Mouse (Mus musculus) cerebellum, postnatal 4 days (tissue): Measurements from ENCODE around the gene Ube2u.

Source experiments
- DNase-seq, 2 experiments: peaks; one replicate each; pipeline ENCODE4 v3.0.0; 2022; ENCODE audit warnings: low spot score in 2 of 2, mixed read lengths in 1 of 2

Gene Ube2u

DNA sequence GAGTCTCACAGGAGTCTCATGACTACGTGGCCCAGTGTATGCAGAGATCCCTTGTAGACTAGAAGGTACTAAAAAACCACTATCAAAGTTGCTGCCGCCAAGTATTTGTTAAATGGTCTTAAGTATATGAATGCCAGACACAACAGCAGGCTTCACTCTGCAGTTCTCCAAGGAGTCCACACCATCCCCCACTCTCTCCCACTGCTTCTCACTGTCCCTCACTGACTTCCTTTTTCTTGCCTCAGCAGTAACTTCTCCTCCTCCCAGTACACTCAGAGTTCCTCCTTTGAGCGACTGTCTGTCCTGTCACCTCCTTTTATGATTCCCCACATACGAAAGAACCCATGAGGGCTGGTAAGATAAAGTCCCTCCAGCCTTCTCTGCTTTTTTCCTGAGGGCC is 69.3 kb downstream of the Ube2u start:
- DNase-seq: no peak

DNA sequence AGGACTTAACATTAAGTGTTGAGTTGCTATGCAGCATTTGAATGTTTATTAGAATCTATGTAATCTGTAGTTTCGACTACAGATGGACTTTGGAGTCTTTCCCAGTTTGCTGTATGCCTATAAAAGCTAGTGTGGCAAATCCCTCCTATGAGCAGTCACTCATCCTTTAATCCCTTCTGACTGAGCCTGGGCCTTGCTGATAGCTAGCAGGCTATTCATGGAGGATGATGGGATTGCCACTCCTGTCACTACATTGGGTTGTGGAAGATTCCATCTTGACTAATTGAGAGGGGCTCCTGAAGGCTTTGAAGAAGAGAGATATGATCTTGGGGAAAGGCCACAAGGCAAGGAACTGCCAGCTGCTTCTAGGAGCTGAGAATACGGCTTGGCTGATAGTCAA is 74.6 kb downstream of the Ube2u start:
- no peak for DNase-seq

DNA sequence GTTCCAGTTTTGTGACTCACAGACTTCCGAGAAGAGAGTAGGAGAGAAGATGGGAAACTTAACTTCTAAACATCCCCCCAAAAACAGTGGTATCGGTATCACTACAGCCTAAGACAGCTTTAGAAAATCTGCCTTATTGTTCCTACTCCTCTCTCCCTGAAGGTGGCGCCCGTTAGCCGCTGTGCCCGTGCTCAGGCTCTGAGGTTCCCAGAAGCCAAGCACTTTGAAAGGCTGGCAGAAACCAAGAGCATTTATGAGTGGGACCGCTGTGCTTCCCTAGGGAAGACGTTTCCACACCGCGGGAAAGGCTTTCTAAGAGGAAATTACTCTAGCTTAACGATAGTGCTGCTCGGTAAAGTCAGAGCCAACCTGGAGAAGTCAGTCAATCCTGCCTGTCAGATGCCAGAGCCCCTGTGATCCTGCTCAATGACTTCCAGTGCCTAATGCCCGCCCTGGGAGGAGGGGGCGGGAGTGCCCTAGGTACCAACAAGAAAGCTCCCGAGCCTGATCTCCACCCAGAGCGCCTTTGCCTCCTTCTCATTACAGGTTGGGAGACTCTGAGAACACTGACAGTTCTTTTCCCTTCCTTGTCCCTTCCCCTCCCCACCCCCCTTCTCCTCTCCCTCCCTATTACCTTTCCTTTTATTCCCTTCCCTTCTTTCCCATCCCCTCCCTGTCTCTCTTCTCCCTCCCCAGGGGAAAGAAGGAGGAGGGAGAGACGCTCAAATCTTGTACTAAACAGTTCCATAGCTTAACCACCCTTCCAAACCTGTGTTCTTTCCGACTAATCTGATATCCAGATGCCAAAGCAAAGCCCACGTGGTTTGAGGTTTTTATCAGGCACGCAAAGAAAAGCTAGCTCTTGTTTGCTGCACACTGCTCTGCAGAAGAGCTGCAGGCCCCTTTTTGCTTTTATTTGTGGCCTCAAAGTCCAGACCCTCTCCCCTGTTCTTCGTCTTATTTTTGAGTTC is 109.9 kb downstream of the Ube2u start:
- peak; percentile 82 to 86 for DNase-seq

DNA sequence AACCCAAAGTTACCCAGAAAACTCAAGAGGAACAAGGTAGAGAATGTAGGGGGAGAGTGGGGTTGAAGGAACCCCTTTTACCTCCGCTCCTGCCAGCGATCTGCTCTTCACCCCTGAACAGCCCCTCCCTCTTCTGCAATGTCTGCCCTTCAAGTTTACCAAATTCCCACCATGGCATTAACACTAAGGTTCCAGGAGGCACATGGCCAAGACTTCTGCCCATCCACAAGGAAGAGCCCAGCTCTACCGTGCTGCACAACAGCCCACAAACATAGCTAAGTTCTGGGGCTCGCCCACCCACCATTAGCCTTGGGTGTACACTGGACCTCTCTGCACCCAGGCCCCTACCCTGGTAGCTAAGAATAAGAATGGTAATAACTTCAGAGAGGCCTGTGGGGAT is 117.1 kb downstream of the Ube2u start:
- DNase-seq: no peak

DNA sequence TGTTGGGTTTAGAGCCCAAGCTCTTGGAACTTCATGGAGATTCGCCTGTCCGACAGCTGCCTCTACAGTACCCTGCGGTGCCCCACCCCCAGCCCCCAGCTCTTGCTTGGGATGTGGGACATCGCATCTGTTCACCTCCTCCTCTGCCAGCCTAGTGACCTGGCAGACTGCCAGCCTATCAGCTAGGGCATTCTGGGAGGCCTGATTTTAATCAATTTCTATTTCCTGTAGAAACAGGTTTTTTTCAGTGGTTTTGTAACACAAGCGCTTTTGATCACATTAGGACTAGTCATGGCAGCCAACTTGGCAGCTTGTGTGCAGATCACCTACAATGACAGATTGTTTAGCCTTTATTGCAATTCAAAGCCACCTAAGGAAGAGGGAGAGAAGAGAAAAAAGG is 118.0 kb downstream of the Ube2u start:
- peak in 1 of 2 experiments; percentile 77 for DNase-seq

GRCm38 (mm10) chr4:100597049-100597448 is 118.4 kb downstream of the Ube2u start:
- DNase-seq: no peak
